Mouse (Mus musculus): Measurements from ENCODE around the gene Eno3. TPM values are rescaled to one million over a fixed set of nuclear protein-coding genes. Genes with fewer than 3 reads are reported as not detected.

The Eno3 gene
- polyA plus RNA-seq (2014; fragmentation: Nextera tagmentation; extraction: Ambion mirVana), result 8.3 and 10.1 TPM in 2 replicates

GRCm38 (mm10) chr11:70656964-70657363 lies at the start of gene Eno3:
TSS of gene Eno3 (plus strand) at chr11:70657202.
- Histone ChIP-seq H3K9ac (replicated peaks; ENCODE audit: low read depth, low read length) (peak within 1 kb of the TSS; percentile 59), H3K27me3 (ENCODE audit: control insufficient read depth, insufficient read depth, low read length) (no peaks in the 10 kb centered on the region), H3K9me3 (ENCODE audit: control insufficient read depth, low read length) (no peaks in the 10 kb centered on the region), H3K4me1 (ENCODE audit: control insufficient read depth, insufficient read depth, low read length) (peaks cover 23% of the 10 kb centered on the region), H3K4me2 (ENCODE audit: low read depth, low read length) (peak within 1 kb of the TSS; percentile 91), H3K4me3 (ENCODE audit: low read depth, low read length) (peak within 1 kb of the TSS; percentile 98), H3K36me3 (ENCODE audit: control insufficient read depth, insufficient read depth, low read length) (peaks cover 4% of the 10 kb centered on the region), H3K27ac (ENCODE audit: low read depth, low read length) (peak within 1 kb of the TSS; percentile 96)
- 6% methylated on average over 3 of the region's 3 CpGs for WGBS
- no peak for ATAC-seq (ENCODE audit: low read depth)

DNA sequence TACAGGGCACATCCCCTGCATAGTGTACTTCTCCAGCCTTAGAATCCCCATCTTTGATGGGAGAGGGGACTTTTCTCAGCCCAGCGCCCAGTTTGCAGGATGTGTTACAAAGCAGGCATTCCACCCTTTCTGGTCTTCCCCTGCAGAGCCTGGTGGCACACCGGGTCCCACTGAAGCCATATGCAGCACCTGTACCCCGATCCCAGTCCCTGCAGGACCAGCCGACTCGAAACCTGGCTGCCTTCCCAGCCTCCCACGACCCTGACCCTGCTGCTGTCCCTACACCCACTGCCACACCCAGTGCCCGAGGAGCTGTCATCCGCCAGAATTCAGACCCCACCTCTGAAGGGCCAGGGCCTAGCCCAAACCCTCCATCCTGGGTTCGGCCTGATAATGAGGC lies 49.4 kb upstream of the Eno3 start:
- H3K36me3 ChIP-seq (ENCODE audit: control insufficient read depth, insufficient read depth, low read length), result peaks cover 43% of the 10 kb centered on the region
- no peaks in the 10 kb centered on the region for H3K4me1 ChIP-seq (ENCODE audit: control insufficient read depth, insufficient read depth, low read length)
- H3K9me3 ChIP-seq (ENCODE audit: control insufficient read depth, low read length), result no peaks in the 10 kb centered on the region
- no peak overlapping the region for H3K4me3 ChIP-seq (ENCODE audit: low read depth, low read length)
- H3K9ac ChIP-seq (replicated peaks; ENCODE audit: low read depth, low read length), result no peak overlapping the region
- H3K27ac ChIP-seq (ENCODE audit: low read depth, low read length), result no peak overlapping the region
- H3K27me3 ChIP-seq (ENCODE audit: control insufficient read depth, insufficient read depth, low read length), result no peaks in the 10 kb centered on the region
- no peak overlapping the region for H3K4me2 ChIP-seq (ENCODE audit: low read depth, low read length)
- no peak for ATAC-seq (ENCODE audit: low read depth)
- WGBS, result 94% methylated on average over 9 of the region's 9 CpGs

DNA sequence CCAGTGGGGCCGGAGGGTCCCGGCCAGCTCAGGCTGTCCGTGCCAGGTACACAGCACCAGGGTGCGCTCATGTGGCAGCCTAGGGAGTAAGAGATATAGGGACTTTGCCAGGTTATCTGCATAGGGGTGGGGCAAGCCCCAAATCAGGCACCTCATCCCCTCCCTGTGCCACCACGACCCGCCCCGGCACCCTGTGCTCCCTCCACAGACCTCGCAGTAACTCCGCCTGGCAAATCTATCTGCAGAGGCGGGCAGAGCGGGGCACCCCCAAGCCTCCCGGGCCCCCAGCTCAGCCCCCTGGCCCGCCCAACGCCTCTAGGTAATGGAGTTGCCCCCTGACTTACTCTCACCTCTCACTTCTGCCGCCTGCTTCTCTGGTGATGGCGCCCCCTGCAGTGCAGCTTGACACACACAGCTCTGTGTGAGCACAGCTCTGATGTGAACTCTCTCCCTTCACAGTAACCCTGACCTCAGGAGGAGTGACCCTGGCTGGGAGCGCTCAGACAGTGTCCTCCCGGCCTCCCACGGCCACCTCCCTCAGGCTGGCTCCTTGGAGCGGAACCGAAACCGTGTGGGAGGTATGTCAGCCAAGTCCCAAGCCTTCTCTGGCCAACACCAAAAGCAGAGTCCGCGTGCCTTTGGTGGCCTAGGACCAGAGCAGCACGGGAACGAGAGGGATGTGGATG lies 48.5 kb upstream of the Eno3 start:
- Histone ChIP-seq H3K4me1 (ENCODE audit: control insufficient read depth, insufficient read depth, low read length) (no peaks in the 10 kb centered on the region), H3K4me2 (ENCODE audit: low read depth, low read length) (no peak overlapping the region), H3K4me3 (ENCODE audit: low read depth, low read length) (no peak overlapping the region), H3K9ac (replicated peaks; ENCODE audit: low read depth, low read length) (no peak overlapping the region), H3K27ac (ENCODE audit: low read depth, low read length) (no peak overlapping the region), H3K27me3 (ENCODE audit: control insufficient read depth, insufficient read depth, low read length) (no peaks in the 10 kb centered on the region), H3K9me3 (ENCODE audit: control insufficient read depth, low read length) (no peaks in the 10 kb centered on the region), H3K36me3 (ENCODE audit: control insufficient read depth, insufficient read depth, low read length) (peaks cover 52% of the 10 kb centered on the region)
- WGBS, result 92% methylated on average over 26 of the region's 26 CpGs
- ATAC-seq (ENCODE audit: low read depth), result no peak

- Histone ChIP-seq H3K9me3 (ENCODE audit: control insufficient read depth, low read length) (no peaks in the 10 kb centered on the region), H3K4me2 (ENCODE audit: low read depth, low read length) (no peak overlapping the region), H3K36me3 (ENCODE audit: control insufficient read depth, insufficient read depth, low read length) (peaks cover 49% of the 10 kb centered on the region), H3K4me3 (ENCODE audit: low read depth, low read length) (no peak overlapping the region), H3K9ac (replicated peaks; ENCODE audit: low read depth, low read length) (no peak overlapping the region), H3K27ac (ENCODE audit: low read depth, low read length) (no peak overlapping the region), H3K4me1 (ENCODE audit: control insufficient read depth, insufficient read depth, low read length) (0 out of 2 replicates have a peak, but pooled peaks cover 5% of the 10 kb centered on the region), H3K27me3 (ENCODE audit: control insufficient read depth, insufficient read depth, low read length) (no peaks in the 10 kb centered on the region)
- no peak for ATAC-seq (ENCODE audit: low read depth)
- 94% methylated on average over 4 of the region's 4 CpGs for WGBS
These were observed 46.2 kb upstream of the Eno3 start for GRCm38 (mm10) chr11:70610752-70611151.

GRCm38 (mm10) chr11:70612505-70612904 lies 44.5 kb upstream of the Eno3 start:
- H3K36me3 ChIP-seq (ENCODE audit: control insufficient read depth, insufficient read depth, low read length), result peaks cover 41% of the 10 kb centered on the region
- WGBS, result 75% methylated on average over 7 of the region's 7 CpGs
- no peaks in the 10 kb centered on the region for H3K27me3 ChIP-seq (ENCODE audit: control insufficient read depth, insufficient read depth, low read length)
- H3K9me3 ChIP-seq (ENCODE audit: control insufficient read depth, low read length), result no peaks in the 10 kb centered on the region
- ATAC-seq (ENCODE audit: low read depth), result no peak
- 0 out of 2 replicates have a peak, but pooled peaks cover 5% of the 10 kb centered on the region for H3K4me1 ChIP-seq (ENCODE audit: control insufficient read depth, insufficient read depth, low read length)
- H3K9ac ChIP-seq (replicated peaks; ENCODE audit: low read depth, low read length), result no peak overlapping the region
- no peak overlapping the region for H3K4me2 ChIP-seq (ENCODE audit: low read depth, low read length)
- no peak overlapping the region for H3K4me3 ChIP-seq (ENCODE audit: low read depth, low read length)
- H3K27ac ChIP-seq (ENCODE audit: low read depth, low read length), result no peak overlapping the region

DNA sequence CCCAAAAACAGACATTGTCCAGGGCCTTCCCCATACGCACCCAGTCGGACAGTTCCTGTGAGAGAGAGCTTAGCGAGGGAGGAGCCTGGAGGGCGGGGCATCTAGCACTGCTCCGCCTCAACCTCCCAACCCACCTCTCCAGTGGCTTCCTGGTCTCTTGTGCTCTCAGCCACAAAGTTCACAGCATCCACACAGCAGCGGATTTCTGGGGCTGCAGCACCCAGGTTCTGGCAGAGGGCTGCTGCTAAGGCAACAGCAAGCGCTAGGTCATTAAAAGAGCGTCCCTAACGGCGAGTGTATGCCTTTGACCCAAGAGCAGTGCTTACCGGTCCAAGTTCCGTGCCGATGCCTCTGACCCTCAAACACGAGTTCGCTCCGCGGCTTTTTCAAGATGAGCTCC lies 41.9 kb upstream of the Eno3 start:
- WGBS, result 2% methylated on average over 17 of the region's 17 CpGs
- peaks cover 25% of the 10 kb centered on the region for H3K36me3 ChIP-seq (ENCODE audit: control insufficient read depth, insufficient read depth, low read length)
- no peak overlapping the region for H3K4me3 ChIP-seq (ENCODE audit: low read depth, low read length)
- peak overlapping the region; percentile 35 for H3K4me2 ChIP-seq (ENCODE audit: low read depth, low read length)
- 0 out of 2 replicates have a peak, but pooled peaks cover 5% of the 10 kb centered on the region for H3K4me1 ChIP-seq (ENCODE audit: control insufficient read depth, insufficient read depth, low read length)
- H3K9me3 ChIP-seq (ENCODE audit: control insufficient read depth, low read length), result no peaks in the 10 kb centered on the region
- H3K27me3 ChIP-seq (ENCODE audit: control insufficient read depth, insufficient read depth, low read length), result no peaks in the 10 kb centered on the region
- peak; percentile 68; the same call in 1 of the 2 replicates for ATAC-seq (ENCODE audit: low read depth)
- H3K27ac ChIP-seq (ENCODE audit: low read depth, low read length), result no peak overlapping the region
- H3K9ac ChIP-seq (replicated peaks; ENCODE audit: low read depth, low read length), result peak overlapping the region; percentile 18; the same call in 1 of the 2 replicates

DNA sequence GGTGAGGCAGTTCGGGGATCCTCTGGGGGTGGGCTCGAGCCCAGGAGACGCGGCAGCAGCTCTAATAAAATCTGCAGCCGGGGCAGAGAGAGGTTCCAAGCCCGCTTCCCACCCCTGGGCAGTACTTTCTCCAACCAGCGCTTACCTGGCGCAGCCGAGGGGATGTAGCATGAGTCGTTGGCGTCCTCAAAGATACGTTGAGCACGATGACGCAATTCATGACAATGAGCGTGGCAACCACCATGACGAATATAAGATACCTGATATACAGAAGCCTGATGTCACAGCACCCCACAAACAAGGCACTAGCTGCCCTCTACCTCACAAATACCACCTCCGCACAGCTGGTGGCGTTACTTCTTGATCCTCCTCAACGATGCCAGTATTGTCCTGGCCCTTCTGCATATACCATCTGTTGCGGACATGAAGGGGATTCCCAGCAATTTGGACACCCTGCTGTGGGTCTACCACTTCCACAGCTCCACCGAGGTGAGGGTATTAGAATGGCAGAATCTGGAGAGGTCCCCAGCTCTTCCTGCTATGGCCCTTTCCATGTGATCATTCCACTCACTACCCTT lies 41.4 kb upstream of the Eno3 start, which contains the start of gene 4930544D05Rik:
4930544D05Rik (plus strand) TSS at position 333 of the 578 bp plus-strand sequence.
- no peak for ATAC-seq (ENCODE audit: low read depth)

DNA sequence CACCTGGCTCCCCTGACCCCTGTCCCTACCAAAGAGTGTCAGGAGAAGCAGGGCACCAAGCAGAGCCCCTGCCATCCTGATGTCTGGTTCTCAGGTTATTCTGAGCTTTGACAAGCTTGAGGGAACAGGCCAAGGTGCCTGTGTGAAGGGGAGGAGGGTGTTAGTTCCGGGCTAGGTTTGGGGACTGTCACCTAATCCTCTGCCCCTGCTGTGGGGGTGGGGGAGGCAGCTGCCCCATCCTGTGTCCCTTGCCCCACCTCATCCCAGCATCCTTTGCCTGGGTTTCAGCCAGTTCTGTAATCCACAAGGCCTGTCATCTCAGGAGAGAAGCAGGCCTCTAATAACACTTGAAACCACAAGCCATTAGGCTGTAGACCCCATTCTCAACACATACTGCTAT lies 37.9 kb upstream of the Eno3 start, which contains the start of gene Chrne:
Chrne (minus strand) TSS at position 116 of the 400 bp plus-strand sequence.
- WGBS, result 46% methylated on average over 1 of the region's 1 CpGs
- H3K9me3 ChIP-seq (ENCODE audit: control insufficient read depth, low read length), result no peaks in the 10 kb centered on the region
- no peaks in the 10 kb centered on the region for H3K36me3 ChIP-seq (ENCODE audit: control insufficient read depth, insufficient read depth, low read length)
- no peak within 1 kb of the TSS for H3K4me2 ChIP-seq (ENCODE audit: low read depth, low read length)
- no peak within 1 kb of the TSS for H3K27ac ChIP-seq (ENCODE audit: low read depth, low read length)
- no peak within 1 kb of the TSS for H3K9ac ChIP-seq (replicated peaks; ENCODE audit: low read depth, low read length)
- no peaks in the 10 kb centered on the region for H3K27me3 ChIP-seq (ENCODE audit: control insufficient read depth, insufficient read depth, low read length)
- ATAC-seq (ENCODE audit: low read depth), result no peak
- H3K4me3 ChIP-seq (ENCODE audit: low read depth, low read length), result no peak within 1 kb of the TSS
- 0 out of 2 replicates have a peak, but pooled peaks cover 5% of the 10 kb centered on the region for H3K4me1 ChIP-seq (ENCODE audit: control insufficient read depth, insufficient read depth, low read length)

More for the DNA sequence above, 41.4 kb upstream of the Eno3 start, which contains the start of gene 4930544D05Rik:
- 0 out of 2 replicates have a peak, but pooled peaks cover 5% of the 10 kb centered on the region for H3K4me1 ChIP-seq (ENCODE audit: control insufficient read depth, insufficient read depth, low read length)
- peak within 1 kb of the TSS; percentile 35 for H3K4me2 ChIP-seq (ENCODE audit: low read depth, low read length)
- H3K9me3 ChIP-seq (ENCODE audit: control insufficient read depth, low read length), result no peaks in the 10 kb centered on the region
- H3K4me3 ChIP-seq (ENCODE audit: low read depth, low read length), result no peak within 1 kb of the TSS
- H3K9ac ChIP-seq (replicated peaks; ENCODE audit: low read depth, low read length), result peak within 1 kb of the TSS; percentile 18; the same call in 1 of the 2 replicates
- H3K36me3 ChIP-seq (ENCODE audit: control insufficient read depth, insufficient read depth, low read length), result peaks cover 20% of the 10 kb centered on the region
- no peaks in the 10 kb centered on the region for H3K27me3 ChIP-seq (ENCODE audit: control insufficient read depth, insufficient read depth, low read length)
- H3K27ac ChIP-seq (ENCODE audit: low read depth, low read length), result no peak within 1 kb of the TSS
- 14% methylated on average over 21 of the region's 21 CpGs for WGBS
